Mouse (Mus musculus) heart, embryonic 14.5 days (tissue): ENCODE data around the gene Ell3. TPM values are rescaled to one million over a fixed set of nuclear protein-coding genes. Genes with fewer than 3 reads are reported as not detected.

ENCODE experiments used
- ATAC-seq: fragments of 200-750 bp; cut with Nextera tagmentation; 2 replicates; pipeline ENCODE4 v1.8.0; 2017; ENCODE audit warnings: low read depth, moderate TSS enrichment; ENCODE audit not compliant: insufficient number of reproducible peaks, insufficient read depth, low FRiP score
- H3K27ac ChIP-seq, 2 experiments: fragments of 200-500 bp in 1 of 2; fragments of 300-500 bp in 1 of 2; sonication (generic) in 1 of 2; replicated peaks in 1 of 2; 2 replicates each; pipeline ENCODE4 v1.5.1; 2012 to 2014; ENCODE audit warnings: low read depth in 2 of 2, low read length in 2 of 2, control low read depth in 1 of 2, mild to moderate bottlenecking in 1 of 2, mixed read lengths in 1 of 2; ENCODE audit not compliant: control insufficient read depth in 1 of 2, insufficient read depth in 1 of 2
- H3K27me3 ChIP-seq: fragments of 300-500 bp; sonication (generic); 2 replicates; pipeline ENCODE4 v1.6.1; 2014; ENCODE audit warnings: mild to moderate bottlenecking, low read length, control low read depth; ENCODE audit not compliant: control insufficient read depth, insufficient read depth
- H3K36me3 ChIP-seq: fragments of 300-500 bp; sonication (generic); 2 replicates; pipeline ENCODE4 v1.6.1; 2014; ENCODE audit warnings: mild to moderate bottlenecking, control low read depth, low read length, mixed read lengths; ENCODE audit not compliant: control insufficient read depth, insufficient read depth
- H3K4me1 ChIP-seq, 2 experiments: fragments of 200-500 bp in 1 of 2; fragments of 300-500 bp in 1 of 2; sonication (generic) in 1 of 2; 2 replicates each; pipeline ENCODE4 v1.6.1; 2012 to 2014; ENCODE audit warnings: low read length in 2 of 2, control low read depth in 1 of 2, mixed read lengths in 1 of 2; ENCODE audit not compliant: control insufficient read depth in 2 of 2, insufficient read depth in 2 of 2
- H3K4me2 ChIP-seq: fragments of 300-500 bp; sonication (generic); 2 replicates; pipeline ENCODE4 v1.6.1; 2014; ENCODE audit warnings: mild to moderate bottlenecking, low read length
- H3K4me3 ChIP-seq, 2 experiments: fragments of 200-500 bp in 1 of 2; fragments of 300-500 bp in 1 of 2; sonication (generic) in 1 of 2; 2 replicates each; pipeline ENCODE4 v1.5.1; 2012 to 2014; ENCODE audit warnings: low read length in 2 of 2, mild to moderate bottlenecking in 2 of 2, control low read depth in 1 of 2, low read depth in 1 of 2, moderate library complexity in 1 of 2; ENCODE audit not compliant: control insufficient read depth in 1 of 2, insufficient read depth in 1 of 2
- H3K9ac ChIP-seq: fragments of 300-500 bp; sonication (generic); 2 replicates; pipeline ENCODE4 v1.6.1; 2014; ENCODE audit warnings: mild to moderate bottlenecking, low read length
- H3K9me3 ChIP-seq: fragments of 300-500 bp; sonication (generic); 2 replicates; pipeline ENCODE4 v1.6.1; 2016; ENCODE audit warnings: low read length, control low read depth; ENCODE audit not compliant: control insufficient read depth
- WGBS: fragments of 180-500 bp; shearing (Covaris S2); extraction: QIAGEN DNeasy Blood & Tissue Kit; methylation state at CpG from one replicate; pipeline ENCODE4 v1.1.7; 2014; 5-methylcytosine and 5-hydroxymethylcytosine counted together
- polyA plus RNA-seq: library from polyadenylated mRNA; unstranded; fragments of >200 nt; fragmentation: Nextera tagmentation; extraction: Ambion mirVana; gene quantifications from 2 replicates; pipeline ENCODE4 v1.2.1, GENCODE M21; 2014

The Ell3 gene
- polyA plus RNA-seq, 1 experiment from 2014 or later, result 0.77 TPM

GRCm38 (mm10) chr2:121446506-121446905, 2.4 kb upstream of the Ell3 start:
- Histone ChIP-seq H3K36me3 (peaks cover 8% of the 10 kb centered on the region), H3K9ac (no peak overlapping the region), H3K9me3 (no peaks in the 10 kb centered on the region), H3K27ac (no peak overlapping the region), H3K4me3 (no peak overlapping the region), H3K27me3 (no peaks in the 10 kb centered on the region), H3K4me1 (peaks cover 15 to 34% of the 10 kb centered on the region in 2 experiments), H3K4me2 (no peak overlapping the region)
- WGBS, result 71% methylated on average over 4 of the region's 4 CpGs
- ATAC-seq, result no peak

GRCm38 (mm10) chr2:121445117-121445516, 1.0 kb upstream of the Ell3 start:
- peaks cover 12 to 22% of the 10 kb centered on the region in 2 experiments; a peak in 3 of 4 replicates for H3K4me1 ChIP-seq
- H3K9me3 ChIP-seq, result no peaks in the 10 kb centered on the region
- H3K4me3 ChIP-seq, result no peak overlapping the region
- no peak overlapping the region for H3K27ac ChIP-seq
- no peak for ATAC-seq
- 79% methylated on average over 3 of the region's 3 CpGs for WGBS
- H3K9ac ChIP-seq, result no peak overlapping the region
- H3K36me3 ChIP-seq, result no peaks in the 10 kb centered on the region; the same call in 1 of the 2 replicates
- no peak overlapping the region for H3K4me2 ChIP-seq
- H3K27me3 ChIP-seq, result no peaks in the 10 kb centered on the region

GRCm38 (mm10) chr2:121443068-121443349, 1.1 kb downstream of the Ell3 start:
- WGBS, result 18% methylated on average over 8 of the region's 8 CpGs
- H3K27ac ChIP-seq, result no peak overlapping the region

GRCm38 (mm10) chr2:121442259-121443067, 1.6 kb downstream of the Ell3 start:
- WGBS, result 2% methylated on average over 30 of the region's 30 CpGs
- no peaks in the 10 kb centered on the region for H3K27me3 ChIP-seq
- peaks cover 10 to 16% of the 10 kb centered on the region in 2 experiments; a peak in 3 of 4 replicates for H3K4me1 ChIP-seq
- peak overlapping the region; percentile 70 for H3K9ac ChIP-seq
- ATAC-seq, result peak; percentile 70; the same call in 1 of the 2 replicates
- H3K9me3 ChIP-seq, result no peaks in the 10 kb centered on the region
- peak overlapping the region; percentile 50 to 52 for H3K4me3 ChIP-seq
- peaks cover 25% of the 10 kb centered on the region for H3K36me3 ChIP-seq
- H3K27ac ChIP-seq, result no peak overlapping the region
- H3K4me2 ChIP-seq, result peak overlapping the region; percentile 97

More at GRCm38 (mm10) chr2:121443068-121443349, 1.1 kb downstream of the Ell3 start:
- Histone ChIP-seq H3K9ac (peak overlapping the region; percentile 70), H3K36me3 (peaks cover 19% of the 10 kb centered on the region), H3K4me1 (peaks cover 11 to 21% of the 10 kb centered on the region in 2 experiments; a peak in 3 of 4 replicates), H3K4me2 (peak overlapping the region; percentile 97), H3K27me3 (no peaks in the 10 kb centered on the region), H3K4me3 (peak overlapping the region; percentile 50 to 52), H3K9me3 (no peaks in the 10 kb centered on the region)
- no peak for ATAC-seq

GRCm38 (mm10) chr2:121441800-121442199, 2.3 kb downstream of the Ell3 start:
- no peaks in the 10 kb centered on the region for H3K27me3 ChIP-seq
- peak overlapping the region; percentile 50 to 52 for H3K4me3 ChIP-seq
- ATAC-seq, result 0 out of 2 replicates have a peak, but pooled peaks have one; percentile 9
- peak overlapping the region; percentile 70 for H3K9ac ChIP-seq
- peak overlapping the region; percentile 97 for H3K4me2 ChIP-seq
- no peak overlapping the region for H3K27ac ChIP-seq
- H3K4me1 ChIP-seq, result peaks cover 10 to 15% of the 10 kb centered on the region in 2 experiments; a peak in 3 of 4 replicates
- peaks cover 32% of the 10 kb centered on the region for H3K36me3 ChIP-seq
- 10% methylated on average over 11 of the region's 11 CpGs for WGBS
- H3K9me3 ChIP-seq, result no peaks in the 10 kb centered on the region

- Histone ChIP-seq H3K27me3 (no peaks in the 10 kb centered on the region), H3K27ac (no peak overlapping the region), H3K4me2 (no peak overlapping the region), H3K9me3 (no peaks in the 10 kb centered on the region), H3K9ac (no peak overlapping the region), H3K4me1 (peaks cover 10 to 15% of the 10 kb centered on the region in 2 experiments; a peak in 3 of 4 replicates), H3K4me3 (no peak overlapping the region), H3K36me3 (peaks cover 39% of the 10 kb centered on the region)
- WGBS, result 44% methylated on average over 5 of the region's 5 CpGs
- ATAC-seq, result no peak
These were observed 3.1 kb downstream of the Ell3 start for GRCm38 (mm10) chr2:121440834-121441605.

- Histone ChIP-seq H3K27ac (no peak overlapping the region), H3K4me2 (no peak overlapping the region), H3K9me3 (no peaks in the 10 kb centered on the region), H3K4me3 (no peak overlapping the region), H3K4me1 (peaks cover 10 to 15% of the 10 kb centered on the region in 2 experiments; a peak in 3 of 4 replicates), H3K27me3 (no peaks in the 10 kb centered on the region), H3K36me3 (peaks cover 52% of the 10 kb centered on the region), H3K9ac (no peak overlapping the region)
- WGBS, result 65% methylated on average over 4 of the region's 4 CpGs
- no peak for ATAC-seq
These were observed 4.3 kb downstream of the Ell3 start for GRCm38 (mm10) chr2:121439746-121440145.
